Mouse (Mus musculus) C2C12 (cell line): ENCODE measurements around the gene Kif28.

Experiments used
- MYOD1 ChIP-seq: IDR thresholded peaks from one replicate; pipeline ENCODE4 v1.6.1; 2011; ENCODE audit warnings: low read depth; ENCODE audit not compliant: control insufficient read depth, insufficient read length
- USF1 ChIP-seq: IDR thresholded peaks from one replicate; pipeline ENCODE4 v1.6.1; 2011; ENCODE audit warnings: low read depth, mild to moderate bottlenecking, control low read depth, moderate library complexity

DNA sequence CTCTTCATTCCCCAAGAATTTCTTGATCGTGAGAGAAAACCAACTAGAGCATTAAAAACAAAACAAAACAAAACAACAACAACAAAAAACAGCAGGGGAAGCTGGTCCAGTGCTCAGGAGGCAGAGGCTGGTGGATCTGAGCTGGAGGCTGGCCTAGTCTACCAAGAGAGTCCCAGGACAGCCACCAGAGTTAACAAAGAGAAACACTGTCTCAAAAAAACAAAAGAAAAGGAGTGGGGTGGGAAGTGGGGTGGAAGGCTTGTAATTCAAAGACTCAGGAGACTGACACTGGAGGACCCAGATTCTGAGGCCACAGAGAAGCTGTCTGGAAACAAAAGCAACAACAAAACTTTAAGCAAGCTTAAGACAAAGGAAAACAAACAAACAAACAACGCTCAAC lies 78.1 kb downstream of the Kif28 start:
- TF ChIP-seq MYOD1 = no peak
- no peak for TF ChIP-seq USF1
